Mouse (Mus musculus): Measurements from ENCODE around the gene Rhoh. TPM values are rescaled to one million over a fixed set of nuclear protein-coding genes. Genes with fewer than 3 reads are reported as not detected.

Gene Rhoh
- polyA plus RNA-seq, 2 experiments = 0.79 to 1.0 TPM

- ATAC-seq (ENCODE audit: insufficient read depth) (no peak), DNase-seq (ENCODE audit: low read depth in 3 of 3, low spot score in 3 of 3) (no peak)
- 52% methylated on average over 5 of the region's 5 CpGs for WGBS (ENCODE audit: insufficient replicate concordance)
- Histone ChIP-seq H3K4me1 (replicated peaks; ENCODE audit: control insufficient read depth in 2 of 2, insufficient read depth in 2 of 2, low read length in 1 of 2) (no peaks in the 10 kb centered on the region), H3K36me3 (replicated peaks; ENCODE audit: control insufficient read depth, insufficient read depth, low read depth) (no peaks in the 10 kb centered on the region), H3K9ac (replicated peaks) (no peak overlapping the region), H3K4me2 (ENCODE audit: low read depth) (no peak overlapping the region), H3K27ac (no peak overlapping the region), H3K9me3 (ENCODE audit: control insufficient read depth, low read length) (no peaks in the 10 kb centered on the region), H3K4me3 (ENCODE audit: insufficient read depth in 1 of 2, low read depth in 2 of 2, low read length in 2 of 2) (no peak overlapping the region), H3K27me3 (ENCODE audit: control insufficient read depth, insufficient read depth, low read length) (no peaks in the 10 kb centered on the region)
- TF ChIP-seq CTCF (IDR thresholded peaks at IDR 0.05; ENCODE audit: low read depth) = no peak
- TF ChIP-seq EP300 (IDR thresholded peaks at IDR 0.05; ENCODE audit: low read depth) = no peak
These were observed 51.2 kb downstream of the Rhoh start for GRCm38 (mm10) chr5:65912201-65912600.

- Histone ChIP-seq H3K36me3 (replicated peaks; ENCODE audit: control insufficient read depth, insufficient read depth, low read depth) (no peaks in the 10 kb centered on the region), H3K4me3 (ENCODE audit: insufficient read depth in 1 of 2, low read depth in 2 of 2, low read length in 2 of 2) (no peak overlapping the region), H3K27ac (no peak overlapping the region), H3K27me3 (ENCODE audit: control insufficient read depth, insufficient read depth, low read length) (no peaks in the 10 kb centered on the region), H3K4me2 (ENCODE audit: low read depth) (no peak overlapping the region), H3K4me1 (replicated peaks; ENCODE audit: control insufficient read depth in 2 of 2, insufficient read depth in 2 of 2, low read length in 1 of 2) (no peaks in the 10 kb centered on the region), H3K9me3 (ENCODE audit: control insufficient read depth, low read length) (no peaks in the 10 kb centered on the region), H3K9ac (replicated peaks) (no peak overlapping the region)
- no peak for TF ChIP-seq EP300 (IDR thresholded peaks at IDR 0.05; ENCODE audit: low read depth)
- no peak for TF ChIP-seq CTCF (IDR thresholded peaks at IDR 0.05; ENCODE audit: low read depth)
- DNase-seq (ENCODE audit: low read depth in 3 of 3, low spot score in 3 of 3) = no peak
- WGBS (ENCODE audit: insufficient replicate concordance) = 71% methylated on average over 9 of the region's 9 CpGs
- no peak for ATAC-seq (ENCODE audit: insufficient read depth)
These were observed 52.1 kb downstream of the Rhoh start for GRCm38 (mm10) chr5:65913126-65913525.

GRCm38 (mm10) chr5:65914342-65914741 is 53.3 kb downstream of the Rhoh start:
- H3K4me2 ChIP-seq (ENCODE audit: low read depth) = no peak overlapping the region
- 73% methylated on average over 7 of the region's 7 CpGs for WGBS (ENCODE audit: insufficient replicate concordance)
- H3K36me3 ChIP-seq (replicated peaks; ENCODE audit: control insufficient read depth, insufficient read depth, low read depth) = no peaks in the 10 kb centered on the region
- no peaks in the 10 kb centered on the region for H3K9me3 ChIP-seq (ENCODE audit: control insufficient read depth, low read length)
- 0 out of 4 replicates have a peak, but pooled peaks cover 0 to 4% of the 10 kb centered on the region in 2 experiments for H3K4me1 ChIP-seq (replicated peaks; ENCODE audit: control insufficient read depth in 2 of 2, insufficient read depth in 2 of 2, low read length in 1 of 2)
- no peak for ATAC-seq (ENCODE audit: insufficient read depth)
- no peak overlapping the region for H3K4me3 ChIP-seq (ENCODE audit: insufficient read depth in 1 of 2, low read depth in 2 of 2, low read length in 2 of 2)
- H3K27me3 ChIP-seq (ENCODE audit: control insufficient read depth, insufficient read depth, low read length) = no peaks in the 10 kb centered on the region
- no peak overlapping the region for H3K27ac ChIP-seq
- TF ChIP-seq EP300 (IDR thresholded peaks at IDR 0.05; ENCODE audit: low read depth) = no peak
- no peak for TF ChIP-seq CTCF (IDR thresholded peaks at IDR 0.05; ENCODE audit: low read depth)
- no peak for DNase-seq (ENCODE audit: low read depth in 3 of 3, low spot score in 3 of 3)
- no peak overlapping the region for H3K9ac ChIP-seq (replicated peaks)

GRCm38 (mm10) chr5:65916930-65917329 is 55.9 kb downstream of the Rhoh start:
- DNase-seq (ENCODE audit: low read depth in 3 of 3, low spot score in 3 of 3) (no peak), ATAC-seq (ENCODE audit: insufficient read depth) (no peak)
- H3K4me1 ChIP-seq (replicated peaks; ENCODE audit: control insufficient read depth in 2 of 2, insufficient read depth in 2 of 2, low read length in 1 of 2) = 0 out of 4 replicates have a peak, but pooled peaks cover 0 to 4% of the 10 kb centered on the region in 2 experiments
- no peak overlapping the region for H3K4me3 ChIP-seq (ENCODE audit: insufficient read depth in 1 of 2, low read depth in 2 of 2, low read length in 2 of 2)
- WGBS (ENCODE audit: insufficient replicate concordance) = 67% methylated on average over 5 of the region's 5 CpGs
- H3K9ac ChIP-seq (replicated peaks) = no peak overlapping the region
- H3K27me3 ChIP-seq (ENCODE audit: control insufficient read depth, insufficient read depth, low read length) = no peaks in the 10 kb centered on the region
- no peak overlapping the region for H3K4me2 ChIP-seq (ENCODE audit: low read depth)
- H3K9me3 ChIP-seq (ENCODE audit: control insufficient read depth, low read length) = no peaks in the 10 kb centered on the region
- no peak overlapping the region for H3K27ac ChIP-seq
- TF ChIP-seq CTCF (IDR thresholded peaks at IDR 0.05; ENCODE audit: low read depth) (no peak), EP300 (IDR thresholded peaks at IDR 0.05; ENCODE audit: low read depth) (no peak)
- no peaks in the 10 kb centered on the region for H3K36me3 ChIP-seq (replicated peaks; ENCODE audit: control insufficient read depth, insufficient read depth, low read depth)

- 71% methylated on average over 3 of the region's 3 CpGs for WGBS (ENCODE audit: insufficient replicate concordance)
- H3K9ac ChIP-seq (replicated peaks) = no peak overlapping the region
- TF ChIP-seq CTCF (IDR thresholded peaks at IDR 0.05; ENCODE audit: low read depth) (no peak), EP300 (IDR thresholded peaks at IDR 0.05; ENCODE audit: low read depth) (no peak)
These were observed 57.6 kb downstream of the Rhoh start for GRCm38 (mm10) chr5:65918601-65919000.

More at GRCm38 (mm10) chr5:65918601-65919000, 57.6 kb downstream of the Rhoh start:
- ATAC-seq (ENCODE audit: insufficient read depth) (no peak), DNase-seq (ENCODE audit: low read depth in 3 of 3, low spot score in 3 of 3) (no peak)
- Histone ChIP-seq H3K27ac (no peak overlapping the region), H3K9me3 (ENCODE audit: control insufficient read depth, low read length) (no peaks in the 10 kb centered on the region), H3K4me1 (replicated peaks; ENCODE audit: control insufficient read depth in 2 of 2, insufficient read depth in 2 of 2, low read length in 1 of 2) (0 out of 4 replicates have a peak, but pooled peaks cover 0 to 4% of the 10 kb centered on the region in 2 experiments), H3K27me3 (ENCODE audit: control insufficient read depth, insufficient read depth, low read length) (no peaks in the 10 kb centered on the region), H3K4me3 (ENCODE audit: insufficient read depth in 1 of 2, low read depth in 2 of 2, low read length in 2 of 2) (no peak overlapping the region), H3K4me2 (ENCODE audit: low read depth) (no peak overlapping the region), H3K36me3 (replicated peaks; ENCODE audit: control insufficient read depth, insufficient read depth, low read depth) (no peaks in the 10 kb centered on the region)

Measured in liver, embryonic 14.5 days (tissue).